Mouse (Mus musculus) ovary, adult 2 months (tissue): ENCODE results near the gene Dnlz. TPM values are rescaled to one million over a fixed set of nuclear protein-coding genes. Genes with fewer than 3 reads are reported as not detected.

ENCODE experiments used
- polyA plus RNA-seq: library from polyadenylated mRNA; depleted of rRNA; stranded (reverse); fragments of >200 nt; gene quantifications from 2 replicates; pipeline ENCODE4 v1.2.3, GENCODE M21; 2012; rRNA removed

The Dnlz gene
- polyA plus RNA-seq: 26.7 and 27.7 TPM in 2 replicates

GRCm38 (mm10) chr2:26351358-26352290 lies at the start of gene Dnlz:
Gene Dnlz (minus strand): TSS chr2:26352110.

GRCm38 (mm10) chr2:26389154-26389690 lies 37.3 kb upstream of the Dnlz start, which contains the start of the genes Entr1 and Pmpca:
Gene Entr1 (minus strand): TSS chr2:26389316.
Gene Pmpca (plus strand): TSS chr2:26389339.

GRCm38 (mm10) chr2:26380131-26380771 lies 28.3 kb upstream of the Dnlz start, which contains the start of gene Snapc4:
Gene Snapc4 (minus strand): TSS chr2:26380653.

GRCm38 (mm10) chr2:26360772-26361171 lies 8.9 kb upstream of the Dnlz start, which contains the start of gene Card9:
Gene Card9 (minus strand): TSS chr2:26360918.

GRCm38 (mm10) chr2:26315072-26315924 lies 36.6 kb downstream of the Dnlz start, which contains the start of gene Gpsm1:
Gene Gpsm1 (plus strand): TSS chr2:26315515.

Other genes starting within 250 kb of the Dnlz start
- gene Nacc2, start 228.9 kb downstream of the Dnlz start, polyA plus RNA-seq: 72.1 and 91.7 TPM in 2 replicates
- 0.07 and 0.10 TPM in 2 replicates for gene Lhx3, start 143.8 kb downstream of the Dnlz start, polyA plus RNA-seq
- 37.8 and 41.4 TPM in 2 replicates for gene Qsox2, start 114.6 kb downstream of the Dnlz start, polyA plus RNA-seq
- gene Ccdc187, start 57.6 kb downstream of the Dnlz start, polyA plus RNA-seq: 6.9 and 7.1 TPM in 2 replicates
- 106 and 123 TPM in 2 replicates for gene Gpsm1, start 36.6 kb downstream of the Dnlz start, polyA plus RNA-seq
- 4.7 and 8.1 TPM in 2 replicates for gene Card9, start 8.8 kb upstream of the Dnlz start, polyA plus RNA-seq
- 57.2 and 62.3 TPM in 2 replicates for gene Snapc4, start 28.5 kb upstream of the Dnlz start, polyA plus RNA-seq
- 106 and 111 TPM in 2 replicates for gene Entr1, start 37.2 kb upstream of the Dnlz start, polyA plus RNA-seq
- 36.9 and 47.6 TPM in 2 replicates for gene Pmpca, start 37.2 kb upstream of the Dnlz start, polyA plus RNA-seq
- 38.9 and 47.6 TPM in 2 replicates for gene Inpp5e, start 57.1 kb upstream of the Dnlz start, polyA plus RNA-seq
- gene Sec16a, start 93.1 kb upstream of the Dnlz start, polyA plus RNA-seq: 94.3 and 145 TPM in 2 replicates
- 44.5 and 55.4 TPM in 2 replicates for gene Notch1, start 164.6 kb upstream of the Dnlz start, polyA plus RNA-seq
- gene Egfl7, start 227.9 kb upstream of the Dnlz start, polyA plus RNA-seq: 317 and 395 TPM in 2 replicates
- gene Gm20532, start 234.5 kb upstream of the Dnlz start, polyA plus RNA-seq: not detected in 2 replicates